Comparison of ENCODE assay signal across 7 mouse cellular contexts in the genomic region with DNA sequence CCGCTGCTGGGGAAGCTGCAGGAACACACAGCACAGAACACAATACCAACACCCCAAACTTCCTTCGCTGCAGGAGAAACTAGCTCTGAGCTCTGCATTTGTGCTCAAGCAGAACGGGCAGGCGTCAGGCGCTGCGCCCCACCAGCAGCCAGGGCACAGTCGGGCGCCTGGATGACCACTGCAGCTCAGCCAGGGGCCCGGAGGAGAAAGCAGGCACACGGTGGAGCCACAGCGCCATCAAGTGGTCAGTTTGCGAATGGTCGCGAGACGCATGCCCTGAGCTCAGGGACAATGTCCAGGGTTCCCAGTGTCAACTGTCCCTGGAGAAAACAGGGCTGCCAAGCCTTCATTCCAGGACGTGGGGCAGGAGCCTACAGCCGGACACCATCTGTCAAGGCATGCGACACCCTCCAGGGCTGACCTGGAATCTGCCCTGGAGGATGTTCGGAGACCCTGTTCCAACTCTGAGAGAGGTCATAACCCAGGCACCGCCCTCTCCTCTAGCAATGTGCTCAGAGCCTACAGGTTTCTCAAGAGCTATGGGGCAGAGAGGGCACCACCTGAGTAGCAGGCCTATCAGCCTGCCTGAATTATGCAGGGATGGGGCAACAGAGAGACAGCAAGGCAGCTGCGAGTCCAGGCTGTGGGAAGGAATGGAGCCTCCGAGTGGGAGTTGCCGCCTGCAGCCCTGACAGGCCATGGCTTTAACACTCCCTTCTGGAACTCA.
DNase-seq lines count a peak whose midpoint lies in the region; ATAC-seq lines count a peak whose summit lies in the region.

No protein-coding gene starts in this region.

- no peaks in the 10 kb centered on the region for H3K27me3 ChIP-seq in intestine, embryonic 15.5 days (replicated peaks)
- peaks cover 10% of the 10 kb centered on the region; the same call in 1 of the 2 replicates for H3K27me3 ChIP-seq in midbrain, embryonic 10.5 days (ENCODE audit: low read depth, poor library complexity, severe bottlenecking)

- DNase-seq in adrenal gland, adult 8-10 months, result peak; percentile 78
- DNase-seq in embryo, embryonic 11.5 days (ENCODE audit: low read depth, low spot score), result peak; percentile 82
- DNase-seq in gastrocnemius, postnatal 4 days (ENCODE audit: low spot score in 2 of 2), result peak; percentile 73 to 79
- peak; percentile 77 for DNase-seq in left cerebral cortex, postnatal 36 days (ENCODE audit: low spot score in 2 of 2)
- DNase-seq in midbrain, embryonic 10.5 days (ENCODE audit: low spot score), result peak; percentile 92
- DNase-seq in right cerebral cortex, postnatal 4 days, result peak; percentile 83

- intact Hi-C loops in left cerebral cortex, postnatal 36 days (cut with DNase I), result loop anchor here (2.0 to 10.0 kb wide), 5 partner anchors 382 to 1628 kb away; a partner anchor contains a TSS

- H3K36me3 ChIP-seq in intestine, embryonic 15.5 days, result no peaks in the 10 kb centered on the region
- H3K36me3 ChIP-seq in midbrain, embryonic 10.5 days, result peaks cover 6% of the 10 kb centered on the region; the same call in 1 of the 2 replicates

- H3K9ac ChIP-seq in intestine, embryonic 15.5 days, result no peak overlapping the region; the same call in 1 of the 2 replicates

- 7% methylated on average over 23 of the region's 23 CpGs for WGBS in intestine, embryonic 15.5 days
- WGBS in midbrain, embryonic 10.5 days, result 8% methylated on average over 23 of the region's 23 CpGs

- H3K9me3 ChIP-seq in intestine, embryonic 15.5 days, result no peaks in the 10 kb centered on the region
- H3K9me3 ChIP-seq in midbrain, embryonic 10.5 days (replicated peaks), result no peaks in the 10 kb centered on the region

- H3K27ac ChIP-seq in intestine, embryonic 15.5 days, result peak overlapping the region; percentile 40; the same call in 1 of the 2 replicates
- H3K27ac ChIP-seq in midbrain, embryonic 10.5 days (replicated peaks), result peak overlapping the region; percentile 82

- peak; percentile 83 for ATAC-seq in intestine, embryonic 15.5 days

- peaks cover 31% of the 10 kb centered on the region for H3K4me1 ChIP-seq in intestine, embryonic 15.5 days (replicated peaks)
- H3K4me1 ChIP-seq in midbrain, embryonic 10.5 days, result peaks cover 66% of the 10 kb centered on the region

- peak overlapping the region; percentile 31 for H3K4me3 ChIP-seq in intestine, embryonic 15.5 days (replicated peaks)
- peak overlapping the region; percentile 44 for H3K4me3 ChIP-seq in midbrain, embryonic 10.5 days

- peak overlapping the region; percentile 73 for H3K4me2 ChIP-seq in intestine, embryonic 15.5 days (replicated peaks)

Comparison
In these comparisons a context has a peak if more than half of its experiments do, and no peak if none do; other contexts are left out.
1. Peak in every context shown above with its lines: DNase-seq, ATAC-seq, H3K4me3 ChIP-seq and H3K27ac ChIP-seq.